Mouse (Mus musculus): ENCODE results near the gene Kmt2d.

DNA sequence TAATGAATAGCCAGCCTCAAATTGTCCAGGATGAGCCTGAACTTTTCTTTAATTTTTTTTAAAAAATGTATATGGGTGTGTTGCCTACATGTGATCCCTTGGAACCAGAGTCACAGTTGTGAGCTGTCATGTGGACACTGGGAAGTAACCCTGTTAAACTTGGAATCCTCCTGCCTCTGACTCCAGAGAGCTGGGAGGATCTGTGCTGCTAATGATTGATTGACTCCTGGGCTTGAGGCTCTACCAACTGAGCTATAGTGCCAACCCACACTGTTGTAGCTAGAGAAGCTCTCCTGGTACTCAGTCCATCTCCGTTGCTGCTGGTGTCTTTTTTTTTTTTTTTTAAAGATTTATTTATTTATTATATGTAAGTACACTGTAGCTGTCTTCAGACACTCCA is 13.1 kb upstream of the Kmt2d start:
- TF ChIP-seq EP300 (optimal IDR thresholded peaks at IDR 0.05) (no peak), CTCF (IDR thresholded peaks at IDR 0.05; ENCODE audit: low read depth) (no peak)
